Mouse (Mus musculus): ENCODE measurements at regions not wholly inside any gene's neighbourhood (a gene's known extent, or its start where the extent isn't known, plus 50 kb on each side); places are given as distances from the start of the nearest gene placed in this dataset.

DNA sequence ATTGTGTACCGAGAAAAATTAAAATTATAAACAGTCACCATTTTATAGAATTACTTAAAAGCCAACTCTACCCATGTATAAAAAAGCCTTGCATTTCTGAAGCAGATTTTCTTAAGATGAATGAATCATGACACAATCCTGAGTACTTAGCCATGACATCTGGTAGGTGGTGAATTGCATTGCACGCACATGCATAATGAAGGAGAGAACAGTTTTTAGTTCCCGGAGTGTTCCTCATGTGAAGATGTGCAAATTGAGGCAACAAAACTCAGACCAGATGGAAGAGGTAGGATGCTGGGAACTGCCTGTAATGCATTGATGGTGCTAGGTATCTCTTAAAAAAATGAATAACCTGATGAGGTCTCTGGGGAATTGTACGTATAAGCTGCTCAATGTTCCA is 550.9 kb downstream of the Efna5 start:
- TF ChIP-seq CTCF (IDR thresholded peaks at IDR 0.05; ENCODE audit: low read depth): no peak
- no peak for TF ChIP-seq EP300 (IDR thresholded peaks at IDR 0.05; ENCODE audit: low read depth)

All from liver, postnatal 0 days (tissue).